Mouse (Mus musculus) 416B (cell line): ENCODE data around the gene Nlrc5.
"Not testable (repeated sequence)": the region's sequence is repeated elsewhere in the genome, so short reads cannot be mapped to it uniquely, and the experiment has no call there.

Experiments
- DNase-seq: peaks from one replicate; pipeline ENCODE4 v3.0.0; 2011; ENCODE audit warnings: low read depth

Nlrc5 gene

GRCm38 (mm10) chr8:94418017-94418416 is 16.1 kb upstream of the Nlrc5 start:
- DNase-seq, result peak; percentile 77

GRCm38 (mm10) chr8:94422270-94422669 is 11.9 kb upstream of the Nlrc5 start:
- peak; percentile 52 for DNase-seq

GRCm38 (mm10) chr8:94427953-94428352 is 6.2 kb upstream of the Nlrc5 start:
- peak; percentile 55 for DNase-seq

DNA sequence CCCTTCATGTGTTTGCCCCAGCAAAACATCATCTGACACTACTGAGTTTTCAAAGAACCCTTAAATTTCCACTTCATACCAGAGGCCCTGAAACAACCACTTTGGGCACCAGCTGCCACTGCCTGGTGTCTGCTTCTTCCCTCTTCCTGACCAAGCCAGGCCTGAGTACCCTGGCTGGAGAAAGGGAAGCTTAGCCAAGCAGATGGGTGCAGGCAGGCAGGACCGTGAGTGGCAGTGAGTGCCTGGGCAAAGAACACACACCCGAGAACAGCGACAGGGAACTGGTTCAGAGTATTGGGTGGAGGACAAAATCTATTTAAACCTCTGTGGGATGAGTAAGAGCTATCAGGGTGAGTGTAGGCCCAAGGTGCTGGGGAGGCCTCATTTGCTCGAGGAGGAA is 5.7 kb upstream of the Nlrc5 start:
- DNase-seq, result no peak

DNA sequence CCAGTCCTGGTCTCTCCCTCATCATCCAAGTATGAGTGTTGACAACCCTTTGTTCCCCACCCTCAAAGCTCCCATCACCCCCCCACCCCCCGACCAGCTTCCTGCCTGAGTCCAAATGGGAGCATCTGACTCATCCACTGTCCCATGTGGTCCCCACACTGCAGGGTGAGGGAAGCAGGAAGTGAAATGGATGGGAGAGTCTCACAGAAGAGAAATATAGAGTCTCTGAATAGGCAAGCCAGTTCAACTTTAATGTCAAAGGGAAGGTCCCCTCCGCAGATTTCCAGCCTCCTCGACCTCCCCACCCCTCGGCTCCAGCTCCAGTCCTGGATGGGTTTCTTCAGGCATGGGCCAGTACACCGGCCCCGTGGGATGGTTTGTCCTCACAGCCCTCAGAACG is 4.8 kb upstream of the Nlrc5 start:
- DNase-seq, result no peak

DNA sequence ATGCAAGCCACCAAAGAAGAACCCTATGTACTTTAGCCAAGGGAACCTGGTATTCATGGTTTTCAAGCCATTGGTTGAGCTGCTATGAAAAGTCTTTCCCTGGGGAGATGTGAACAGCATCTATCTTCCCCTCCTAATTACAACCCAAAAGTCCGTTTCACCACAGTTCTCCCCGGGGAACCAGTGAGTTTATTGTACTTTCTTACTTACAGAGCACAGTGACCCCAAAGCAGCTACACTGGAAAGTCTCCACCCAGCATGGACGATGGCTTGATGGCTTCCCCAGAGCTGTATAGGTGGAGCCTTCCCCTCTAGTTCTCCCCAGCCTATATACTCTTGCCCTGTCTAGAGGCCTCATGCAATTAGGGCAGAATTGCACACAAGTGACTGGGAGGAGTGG is 1.9 kb upstream of the Nlrc5 start:
- DNase-seq, result no peak

DNA sequence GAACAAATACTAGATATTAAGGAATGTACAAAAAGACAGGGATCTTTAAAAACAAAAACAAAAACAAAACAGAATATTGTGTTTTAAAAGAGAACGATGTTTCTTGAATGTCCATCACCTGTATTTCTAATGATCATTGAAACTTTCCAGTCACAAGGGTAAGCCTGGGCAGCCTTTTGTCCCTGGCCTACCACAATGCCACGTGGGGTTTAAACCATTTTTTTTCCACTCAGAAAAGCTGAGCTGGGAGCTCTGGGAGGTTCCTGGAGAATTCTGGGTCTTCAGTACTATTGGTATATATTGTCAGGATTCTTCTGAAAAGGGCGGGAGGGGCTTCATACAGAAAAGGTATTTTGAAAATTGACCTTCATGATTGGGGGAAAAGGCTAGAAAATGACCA is 802 bp downstream of the Nlrc5 start:
- DNase-seq, result no peak

GRCm38 (mm10) chr8:94435397-94436111 is 1.4 kb downstream of the Nlrc5 start:
- DNase-seq, result no peak

DNA sequence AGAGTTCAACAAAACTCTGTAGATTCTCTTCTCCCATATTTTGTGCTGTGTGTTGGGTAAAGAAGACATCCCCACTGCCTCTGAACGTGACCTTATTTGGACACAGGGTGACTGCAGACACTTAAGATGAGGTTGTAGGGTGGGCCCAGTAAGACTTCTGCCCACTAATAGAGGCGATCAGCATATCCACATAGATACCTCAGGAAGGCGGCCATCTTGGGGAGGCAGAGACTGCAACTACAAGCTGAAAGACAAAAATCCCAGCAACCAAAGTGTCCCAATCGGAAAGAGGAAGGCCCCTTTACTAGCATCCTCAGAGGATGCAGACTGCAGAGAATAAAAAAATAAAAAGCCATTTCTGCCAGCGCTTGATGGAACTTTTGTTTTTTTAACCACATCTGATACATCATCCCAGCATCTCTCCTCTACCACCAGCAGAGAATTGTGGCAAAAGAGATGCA is 2.0 kb downstream of the Nlrc5 start:
- DNase-seq, result no peak

DNA sequence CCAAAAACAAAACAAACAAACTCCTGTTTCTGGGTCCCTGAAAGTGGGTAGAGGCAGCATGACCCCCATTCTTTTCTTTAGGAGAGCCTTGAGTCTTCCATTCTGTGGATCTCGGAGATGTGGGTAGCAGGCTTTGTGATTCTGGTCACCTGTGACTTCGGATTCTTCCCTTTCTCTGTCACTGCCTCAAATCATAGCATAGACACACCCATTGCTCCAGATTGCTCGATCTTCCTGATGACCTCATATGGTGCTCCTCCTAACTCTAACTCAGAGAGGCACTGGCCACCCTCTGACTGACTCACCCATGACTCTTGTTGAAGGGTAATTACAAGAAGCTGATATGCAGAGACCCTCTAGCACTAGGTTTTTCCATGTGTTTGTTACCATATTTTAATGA is 2.7 kb downstream of the Nlrc5 start:
- peak; percentile 44 for DNase-seq

DNA sequence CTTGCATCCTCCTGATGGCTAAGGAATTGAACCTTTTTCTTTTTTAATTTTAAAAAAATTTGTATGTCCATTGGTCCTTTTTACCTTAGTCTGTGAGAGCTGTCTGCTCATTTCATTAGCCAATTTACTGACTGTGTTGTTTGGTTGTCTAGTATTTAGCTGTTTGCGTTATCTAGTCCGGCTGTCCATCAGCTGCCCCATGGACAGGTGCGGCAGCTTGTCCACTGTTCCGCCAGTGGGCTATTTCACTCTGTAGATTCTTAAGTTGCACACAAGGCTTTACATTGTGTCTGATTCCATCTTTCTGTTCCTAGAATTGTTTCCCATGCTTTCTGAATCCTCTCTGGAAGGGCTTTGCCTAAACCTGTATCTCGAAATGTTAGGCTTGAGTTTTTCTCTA is 4.5 kb downstream of the Nlrc5 start:
- DNase-seq, result no peak

DNA sequence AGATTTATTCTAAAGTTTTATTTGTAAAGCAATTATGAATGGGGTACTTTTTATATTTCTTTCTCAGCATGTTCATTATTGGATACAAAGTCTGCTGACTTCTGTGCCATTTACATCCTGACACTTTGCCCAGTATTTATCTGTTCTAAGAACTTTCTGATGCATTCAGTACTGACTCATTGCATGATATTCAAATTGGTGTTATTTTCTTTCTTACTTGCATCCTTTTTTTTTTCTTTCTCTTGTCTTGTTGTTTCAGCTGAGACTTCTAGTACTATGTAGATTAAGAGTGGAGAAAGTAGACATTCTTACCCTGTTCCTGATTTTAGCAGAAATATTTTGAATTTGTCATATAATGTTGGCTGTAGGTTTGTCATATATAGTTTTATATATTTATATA is 5.5 kb downstream of the Nlrc5 start:
- no peak for DNase-seq

DNA sequence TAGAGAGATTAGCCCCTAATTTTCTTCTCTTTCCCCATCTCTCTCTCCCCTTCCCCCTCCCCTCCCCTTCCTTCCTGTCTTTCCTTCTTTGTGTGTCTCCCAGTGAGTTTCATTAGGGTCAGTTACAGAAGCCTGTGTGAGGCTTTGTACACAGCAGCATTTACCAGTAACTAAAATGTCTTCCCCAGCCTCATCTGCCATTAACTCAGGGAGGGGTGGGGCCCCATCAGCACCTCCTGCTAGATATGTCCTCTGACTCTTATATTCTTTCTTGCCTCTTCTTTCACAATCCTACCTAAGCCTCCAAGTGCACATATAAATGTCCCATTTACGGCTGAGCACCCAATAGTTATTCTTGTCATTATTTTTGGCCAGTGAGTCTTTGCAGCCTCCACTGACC is 6.2 kb downstream of the Nlrc5 start:
- DNase-seq, result no peak

DNA sequence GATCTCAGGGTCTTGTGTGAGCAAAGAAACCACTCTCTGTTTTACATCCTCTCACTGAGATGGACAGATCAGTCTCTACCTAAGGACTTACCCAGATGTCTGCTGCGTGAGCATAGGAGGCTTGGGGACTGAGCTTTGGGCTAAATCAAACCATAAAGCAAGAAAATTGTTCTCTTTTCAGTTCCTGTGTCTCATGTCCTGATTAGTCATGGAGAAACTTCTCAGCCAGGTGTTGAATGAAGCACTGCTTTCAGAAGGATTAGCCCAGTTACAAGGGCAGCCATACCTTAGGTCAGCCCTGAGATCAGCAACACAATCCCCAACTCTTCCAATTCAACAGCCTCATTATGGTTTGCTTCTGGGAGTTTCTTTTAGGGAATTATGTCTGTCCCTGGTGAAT is 7.5 kb downstream of the Nlrc5 start:
- DNase-seq, result no peak

GRCm38 (mm10) chr8:94443153-94443552 is 9.0 kb downstream of the Nlrc5 start:
- no peak for DNase-seq

- DNase-seq, result no peak
These were observed 10.3 kb downstream of the Nlrc5 start for GRCm38 (mm10) chr8:94444480-94444879.

DNA sequence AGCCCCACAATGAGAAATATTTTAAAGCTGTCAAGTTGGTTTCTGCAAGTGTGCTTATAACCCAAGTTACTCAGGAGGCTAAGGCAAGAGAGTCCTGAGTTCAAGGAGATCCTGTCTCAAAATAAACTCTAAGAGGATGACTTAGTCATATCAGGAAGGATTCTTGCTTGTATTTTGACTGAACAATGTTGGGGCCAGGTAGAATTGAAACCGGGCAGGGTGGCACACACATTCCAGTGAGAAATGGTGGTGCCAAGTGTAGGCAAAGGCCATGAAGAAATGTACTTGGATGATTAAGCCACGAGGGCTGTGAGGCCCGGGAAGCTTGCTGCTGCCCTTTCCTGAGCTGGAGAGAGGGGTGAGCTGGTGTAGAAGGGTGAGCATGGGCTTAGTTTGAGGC is 13.0 kb downstream of the Nlrc5 start:
- DNase-seq, result no peak

- DNase-seq, result no peak
These were observed 13.6 kb downstream of the Nlrc5 start for GRCm38 (mm10) chr8:94447583-94448324.

DNA sequence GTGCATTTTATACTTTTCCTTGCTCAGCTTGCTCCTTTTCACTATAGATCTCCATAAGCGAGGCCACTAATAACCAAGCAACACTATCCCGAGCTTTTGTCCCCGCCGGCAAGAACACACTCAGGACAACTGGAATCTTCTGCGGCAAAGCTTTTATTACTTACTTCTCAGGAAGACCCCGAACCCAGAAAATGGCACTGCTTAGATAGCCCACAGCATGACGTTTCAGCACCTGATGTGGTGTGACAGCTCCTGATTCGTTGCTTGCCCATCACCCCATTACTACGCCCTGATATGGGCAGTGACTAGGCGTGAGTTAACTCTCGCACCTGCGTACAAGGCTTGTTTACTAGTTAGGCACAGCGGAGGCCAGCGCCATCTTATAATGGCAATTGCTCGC is 18.8 kb downstream of the Nlrc5 start:
- not testable (repeated sequence) for DNase-seq

GRCm38 (mm10) chr8:94453868-94454488 is 19.8 kb downstream of the Nlrc5 start:
- no peak for DNase-seq

- no peak for DNase-seq
These were observed 20.7 kb downstream of the Nlrc5 start for GRCm38 (mm10) chr8:94454905-94455304.

- no peak for DNase-seq
These were observed 21.9 kb downstream of the Nlrc5 start for GRCm38 (mm10) chr8:94456071-94456470.

DNA sequence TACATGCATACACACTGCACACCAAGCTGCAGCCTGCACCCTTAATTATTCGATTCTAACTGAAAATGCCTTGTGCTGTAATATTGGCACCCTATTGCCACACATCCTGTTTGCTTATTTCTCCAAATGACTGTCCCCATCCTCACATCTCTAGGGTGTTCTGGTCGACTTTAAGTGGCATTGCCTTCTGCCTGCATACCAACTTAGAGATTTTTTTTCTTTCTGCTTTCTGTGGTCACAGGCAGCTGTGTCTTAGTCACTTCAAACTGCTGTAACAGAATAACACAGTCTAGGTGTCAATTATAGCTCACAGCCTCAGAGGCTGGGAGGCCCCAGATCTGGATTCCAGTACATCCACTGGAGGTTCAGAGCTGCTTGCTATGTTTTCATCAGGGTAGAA is 24.4 kb downstream of the Nlrc5 start:
- peak; percentile 78 for DNase-seq
